Mouse (Mus musculus): Measurements from ENCODE around the gene Chrna3.

Gene Chrna3

DNA sequence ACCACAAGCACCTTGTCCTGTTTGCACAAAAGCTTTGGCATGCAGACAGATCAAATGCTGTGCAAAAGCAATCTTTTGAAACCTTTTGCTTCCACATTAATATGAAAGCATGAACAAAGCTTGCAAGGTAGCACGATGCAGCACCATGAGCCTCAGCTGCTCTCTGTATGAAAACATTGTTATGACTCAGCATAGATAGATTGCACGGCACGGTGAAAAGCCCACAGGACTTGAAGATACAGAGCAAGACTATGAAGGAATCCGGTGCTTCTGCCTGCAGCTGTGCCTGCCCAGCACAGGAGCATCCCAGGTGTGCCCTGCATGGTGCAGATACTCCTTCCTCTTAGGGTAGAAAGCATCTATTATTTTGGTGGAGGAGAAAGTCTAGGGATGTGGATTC is 22.8 kb downstream of the Chrna3 start:
- in situ Hi-C loops (cut with MseI, MboI) = no loop called here

DNA sequence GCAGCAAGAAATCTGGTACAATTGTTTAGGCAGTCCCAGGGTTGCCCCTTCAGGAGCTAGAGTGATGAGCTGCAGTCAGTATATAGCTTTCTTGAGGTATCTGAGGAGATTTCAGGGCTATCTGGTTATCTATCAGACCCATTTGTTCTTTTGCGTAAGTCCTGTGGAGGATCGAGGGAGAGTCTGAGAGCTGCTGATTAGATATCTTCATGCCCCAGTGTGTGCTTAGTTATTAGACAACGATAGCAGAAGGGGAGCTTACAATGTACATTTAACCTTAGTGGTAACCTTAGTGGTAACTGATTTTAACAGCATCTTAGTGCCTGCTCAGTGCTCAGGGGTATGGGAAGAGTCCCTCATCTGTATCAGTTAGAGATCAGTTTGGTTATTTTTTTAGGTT is 30.7 kb downstream of the Chrna3 start:
- in situ Hi-C loops (cut with MseI, MboI) = no loop called here

DNA sequence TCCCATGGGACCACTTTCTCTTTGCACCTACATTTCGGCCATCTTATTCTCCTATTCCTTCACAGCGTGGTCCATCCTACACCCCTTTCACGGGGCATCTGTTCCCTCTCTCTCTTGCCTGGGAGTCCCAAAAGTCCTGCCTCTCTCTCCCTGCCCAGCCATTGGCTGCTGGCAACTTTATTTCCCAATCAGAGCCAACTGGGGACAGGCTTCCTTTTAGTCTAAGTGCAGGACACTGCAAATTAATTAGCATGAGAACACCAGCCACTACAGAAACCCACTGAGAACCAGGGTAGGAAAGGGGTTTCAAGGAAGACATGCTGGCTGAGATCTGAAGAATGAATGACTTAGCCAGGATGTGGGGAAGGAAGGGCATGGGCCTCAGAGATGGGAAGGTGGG is 32.0 kb downstream of the Chrna3 start:
- in situ Hi-C loops (cut with MseI, MboI) = no loop called here

DNA sequence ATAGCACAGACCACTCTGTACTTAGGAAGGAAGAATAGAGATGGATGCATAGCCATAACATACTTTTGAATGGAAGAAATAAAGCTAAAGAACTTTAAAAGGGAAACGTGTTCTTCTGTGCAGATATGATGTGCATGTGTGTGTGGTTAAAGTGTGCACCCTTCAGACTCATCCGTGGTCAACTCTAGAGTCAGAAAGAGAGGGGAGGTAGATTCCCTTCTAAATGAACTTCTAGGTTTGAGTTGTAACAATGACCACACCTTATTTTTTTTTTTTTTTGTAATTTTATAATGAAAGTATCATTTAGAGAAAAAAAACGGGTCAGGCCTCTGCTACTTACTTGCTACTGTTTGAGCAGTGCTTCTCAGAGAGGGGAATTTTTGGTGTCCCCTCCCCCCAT is 36.0 kb downstream of the Chrna3 start:
- in situ Hi-C loops (cut with MseI, MboI) = no loop called here

DNA sequence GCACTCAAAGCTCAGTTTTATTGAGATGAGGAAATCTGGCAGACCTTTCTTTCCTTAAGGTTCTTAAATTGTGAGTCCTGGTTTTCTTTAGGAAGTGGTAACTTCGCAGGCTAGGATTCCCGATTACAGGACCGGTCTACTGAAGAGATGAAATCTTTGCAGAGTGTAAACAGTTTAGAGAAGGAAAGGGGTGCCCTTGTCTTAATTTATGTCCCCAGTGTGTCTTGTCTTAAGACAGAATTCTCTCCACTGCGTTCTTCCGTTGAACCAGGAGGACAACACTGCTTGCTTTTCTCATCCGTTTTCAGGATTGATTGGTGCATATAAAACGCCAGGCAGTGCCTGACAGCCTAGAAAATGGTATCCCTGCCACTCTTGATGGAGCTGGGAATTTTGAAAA is 44.0 kb downstream of the Chrna3 start:
- in situ Hi-C loops (cut with MseI, MboI) = no loop called here

DNA sequence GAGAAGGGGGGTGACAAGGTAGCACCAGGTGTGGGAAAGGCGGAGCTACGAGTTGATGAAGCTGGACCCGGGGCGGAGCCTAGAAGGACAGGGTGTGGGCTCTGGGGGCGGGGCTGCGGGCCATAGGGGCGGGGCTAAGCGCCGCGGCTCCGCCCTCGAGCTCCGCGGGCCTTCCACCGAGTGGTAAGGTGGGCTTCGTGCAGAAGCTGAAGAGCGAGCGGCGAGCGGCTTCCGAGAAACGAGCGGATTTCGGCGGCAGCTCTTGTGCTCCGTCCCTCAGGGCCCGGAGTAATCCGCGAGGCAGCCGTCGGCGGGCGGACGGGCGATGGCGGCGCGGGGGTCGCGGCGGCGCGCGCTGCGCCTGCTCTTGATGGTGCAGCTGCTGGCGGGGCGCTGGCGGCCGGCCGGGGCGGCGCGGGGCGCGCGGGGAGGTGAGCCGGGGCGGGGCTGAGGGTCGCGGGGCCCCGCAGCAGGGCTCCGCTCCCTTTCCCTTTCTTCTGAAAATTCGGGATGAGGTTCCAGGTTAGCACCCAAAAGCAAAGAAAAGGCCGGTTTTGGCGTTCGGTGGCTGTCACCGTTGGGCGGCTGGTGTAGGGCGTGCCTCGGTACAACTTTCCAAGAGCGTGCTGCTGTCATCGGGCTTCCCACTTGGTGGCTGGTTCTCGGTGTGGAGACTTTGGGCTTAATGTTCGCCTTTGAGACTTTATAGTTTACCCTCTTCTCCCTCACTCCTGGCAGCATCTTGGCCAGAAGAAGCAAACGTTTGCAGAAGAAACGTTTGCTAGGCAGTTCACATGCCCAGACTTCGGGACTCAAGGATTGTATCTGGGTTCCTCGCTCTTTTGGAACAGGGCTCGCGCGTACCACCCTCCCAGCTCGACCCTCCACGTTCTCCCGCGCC is 44.8 kb downstream of the Chrna3 start:
- in situ Hi-C loops (cut with MseI, MboI) = no loop called here

DNA sequence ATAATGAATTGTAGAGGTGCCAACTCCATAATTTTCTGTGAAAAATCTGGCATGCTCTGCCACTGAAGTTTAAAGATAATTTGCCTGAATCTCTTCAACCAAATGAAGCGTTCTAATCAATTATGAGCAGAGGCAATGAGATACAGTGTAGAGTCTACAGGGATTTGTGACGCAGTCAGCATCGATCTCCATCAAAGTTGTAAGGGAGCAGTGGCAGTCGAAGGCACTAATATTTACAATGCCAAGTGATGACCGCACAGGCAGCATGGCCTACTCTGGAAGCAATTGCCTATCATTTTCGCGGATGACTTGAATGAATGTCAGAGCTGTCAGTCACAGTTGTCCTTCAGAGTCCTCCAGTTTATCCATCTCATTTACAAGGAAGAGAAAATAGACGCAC is 45.7 kb downstream of the Chrna3 start, which contains the start of gene Chrna5:
Gene Chrna5 (plus strand): TSS at position 207 of the 400 bp plus-strand sequence.
- in situ Hi-C loops (cut with MseI, MboI) = no loop called here

DNA sequence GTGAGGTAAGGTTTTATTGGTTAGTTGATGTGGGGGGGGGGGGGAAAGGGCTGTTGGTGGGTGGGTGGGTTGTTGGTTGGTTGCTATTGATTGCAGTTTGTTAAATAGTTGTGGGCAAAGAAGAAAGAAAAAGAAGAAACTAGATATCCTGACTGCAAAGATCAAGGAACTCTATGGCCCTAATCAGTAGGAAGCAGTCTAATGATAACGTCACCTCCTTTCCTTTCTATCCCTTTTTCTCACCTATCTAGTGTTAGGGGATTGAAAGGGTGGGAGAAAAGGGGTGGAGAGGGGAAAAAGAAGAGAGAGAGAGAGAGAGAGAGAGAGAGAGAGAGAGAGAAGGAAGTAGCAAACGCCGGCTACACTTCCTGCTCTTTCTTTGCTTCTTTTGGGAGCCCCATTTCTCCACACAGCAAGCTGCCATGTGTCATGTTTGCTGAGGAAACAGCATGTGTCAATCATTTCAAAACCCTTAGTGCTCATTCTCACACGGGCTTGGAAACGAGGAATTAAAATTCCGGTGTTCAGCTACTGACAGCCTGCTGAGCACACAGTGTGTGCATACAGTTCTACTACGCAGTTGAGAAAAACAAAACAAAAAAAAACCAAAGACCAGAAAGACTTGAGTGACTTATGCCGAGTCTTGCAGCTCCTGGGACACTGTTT is 56.3 kb downstream of the Chrna3 start:
- in situ Hi-C loops (cut with MseI, MboI) = no loop called here

DNA sequence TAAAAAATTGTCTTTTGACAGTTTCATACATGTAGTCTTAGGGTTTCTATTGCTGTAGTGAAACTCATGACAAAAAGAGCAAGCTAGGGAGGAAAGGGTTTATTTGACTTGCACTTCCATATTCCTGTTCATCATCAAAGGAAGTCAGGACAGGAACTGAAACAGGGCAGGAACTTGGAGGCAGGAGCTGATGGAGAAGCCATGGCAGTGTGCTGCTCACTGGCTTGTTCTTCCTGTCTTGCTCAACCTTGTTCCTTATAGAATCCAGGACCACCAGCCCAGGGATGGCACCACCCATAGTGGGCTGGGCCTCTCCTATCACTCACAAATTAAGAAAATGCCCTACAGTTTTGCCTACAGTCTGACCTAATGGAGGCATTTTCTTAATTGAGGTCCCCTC is 62.7 kb downstream of the Chrna3 start:
- in situ Hi-C loops (cut with MseI, MboI) = no loop called here

DNA sequence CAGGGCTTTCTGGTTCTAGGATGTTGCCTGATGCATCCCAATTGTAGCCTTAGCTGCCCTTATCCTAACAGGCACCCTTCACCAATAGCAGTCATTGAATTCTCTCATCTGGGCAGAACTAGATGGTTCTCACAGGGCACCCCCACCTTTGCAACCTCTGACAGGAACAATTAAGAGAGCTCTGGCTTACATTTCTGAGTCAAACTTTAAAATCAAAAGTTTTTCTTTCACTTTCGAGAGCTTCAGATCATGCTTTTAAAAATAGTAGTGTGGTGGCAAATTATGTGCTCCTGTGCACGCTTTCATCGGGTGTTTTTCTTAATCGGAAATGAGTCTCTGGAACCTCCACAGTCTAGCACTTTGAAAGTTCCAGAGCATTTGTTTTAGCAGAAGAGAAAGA is 65.3 kb downstream of the Chrna3 start:
- in situ Hi-C loops (cut with MseI, MboI) = no loop called here

All from mouse trophoblast stem cell (cell line).